Mouse (Mus musculus): ENCODE results near the gene Gm6793. TPM values are rescaled to one million over a fixed set of nuclear protein-coding genes. Genes with fewer than 3 reads are reported as not detected.
A peak's percentile ranks its signal among the peaks of the same experiment; 100 is the strongest.

Gm6793 gene
- polyA plus RNA-seq (2017; shearing (Covaris generic)) = under 1 TPM; 0.96 to 1.00 TPM

- ATAC-seq = no peak
Observed at GRCm38 (mm10) chr8:112014936-112015335, at the start of gene Gm6793. Gene Gm6793 (minus strand): TSS chr8:112015036.

GRCm38 (mm10) chr8:112061372-112061771, 46.5 kb upstream of the Gm6793 start:
- peak; percentile 23 for ATAC-seq

- ATAC-seq = no peak
Observed at GRCm38 (mm10) chr8:112054456-112054855, 39.6 kb upstream of the Gm6793 start.

- ATAC-seq = no peak
Observed at GRCm38 (mm10) chr8:112051537-112051936, 36.7 kb upstream of the Gm6793 start.

- no peak for ATAC-seq
Observed at GRCm38 (mm10) chr8:112049984-112050383, 35.1 kb upstream of the Gm6793 start.

- no peak for ATAC-seq
Observed at GRCm38 (mm10) chr8:112048293-112048692, 33.5 kb upstream of the Gm6793 start.

GRCm38 (mm10) chr8:112045896-112046295, 31.1 kb upstream of the Gm6793 start:
- peak; percentile 67 for ATAC-seq

GRCm38 (mm10) chr8:112045182-112045581, 30.3 kb upstream of the Gm6793 start:
- no peak for ATAC-seq

- ATAC-seq = no peak
Observed at GRCm38 (mm10) chr8:112037521-112037920, 22.7 kb upstream of the Gm6793 start.

- ATAC-seq = peak; percentile 91
Observed at GRCm38 (mm10) chr8:112034603-112035002, 19.8 kb upstream of the Gm6793 start.

GRCm38 (mm10) chr8:112033071-112033470, 18.2 kb upstream of the Gm6793 start:
- no peak for ATAC-seq

- ATAC-seq = no peak
Observed at GRCm38 (mm10) chr8:112030663-112031062, 15.8 kb upstream of the Gm6793 start.

- no peak for ATAC-seq
Observed at GRCm38 (mm10) chr8:112029455-112029854, 14.6 kb upstream of the Gm6793 start.

GRCm38 (mm10) chr8:112011816-112012242, 3.0 kb downstream of the Gm6793 start:
- ATAC-seq = peak; percentile 31

- ATAC-seq = peak; percentile 91
Observed at GRCm38 (mm10) chr8:112010997-112011815, 3.6 kb downstream of the Gm6793 start, which contains the start of the genes Kars and Terf2ip. Gene Kars (minus strand): TSS chr8:112011323. Gene Terf2ip (plus strand): TSS chr8:112011398.

- ATAC-seq = no peak
Observed at GRCm38 (mm10) chr8:112009558-112009957, 5.3 kb downstream of the Gm6793 start.

GRCm38 (mm10) chr8:112007669-112008068, 7.2 kb downstream of the Gm6793 start:
- ATAC-seq = no peak

GRCm38 (mm10) chr8:112005601-112006000, 9.2 kb downstream of the Gm6793 start:
- ATAC-seq = no peak

- no peak for ATAC-seq
Observed at GRCm38 (mm10) chr8:112004754-112005153, 10.1 kb downstream of the Gm6793 start.

GRCm38 (mm10) chr8:111992703-111993039, 22.2 kb downstream of the Gm6793 start:
- ATAC-seq = no peak

- ATAC-seq = peak; percentile 98
Observed at GRCm38 (mm10) chr8:111992013-111992702, 22.7 kb downstream of the Gm6793 start, which contains the start of gene Adat1. Gene Adat1 (minus strand): TSS chr8:111992302.

- no peak for ATAC-seq
Observed at GRCm38 (mm10) chr8:111991278-111991677, 23.6 kb downstream of the Gm6793 start.

- peak; percentile 68 for ATAC-seq
Observed at GRCm38 (mm10) chr8:111989911-111990310, 24.9 kb downstream of the Gm6793 start.

- ATAC-seq = no peak
Observed at GRCm38 (mm10) chr8:111984511-111984910, 30.3 kb downstream of the Gm6793 start.

All from CD4-positive, CD25-positive, alpha-beta regulatory T cell, adult 4 months (primary cell).